Mouse (Mus musculus) ES-CJ7 (cell line): ENCODE results near the gene Atp8b4.

Experiments
- DNase-seq: peaks from one replicate; pipeline ENCODE4 v3.0.0; 2011; ENCODE audit warnings: low read depth, low spot score

Gene Atp8b4

GRCm38 (mm10) chr2:126500521-126500920 is at the start of gene Atp8b4:
Atp8b4 (minus strand) TSS chr2:126500674.
- no peak for DNase-seq

GRCm38 (mm10) chr2:126549681-126550080 is 49.2 kb upstream of the Atp8b4 start:
- no peak for DNase-seq

- DNase-seq = no peak
Observed at GRCm38 (mm10) chr2:126546392-126546791, 45.9 kb upstream of the Atp8b4 start.

- DNase-seq = no peak
Observed at GRCm38 (mm10) chr2:126545297-126545696, 44.8 kb upstream of the Atp8b4 start.

- no peak for DNase-seq
Observed at GRCm38 (mm10) chr2:126542211-126542610, 41.7 kb upstream of the Atp8b4 start.

GRCm38 (mm10) chr2:126540390-126540925 is 40.0 kb upstream of the Atp8b4 start:
- no peak for DNase-seq

GRCm38 (mm10) chr2:126537654-126538053 is 37.2 kb upstream of the Atp8b4 start:
- DNase-seq = no peak

- no peak for DNase-seq
Observed at GRCm38 (mm10) chr2:126530581-126530980, 30.1 kb upstream of the Atp8b4 start.

GRCm38 (mm10) chr2:126527461-126527860 is 27.0 kb upstream of the Atp8b4 start:
- DNase-seq = no peak

GRCm38 (mm10) chr2:126524271-126524670 is 23.8 kb upstream of the Atp8b4 start:
- no peak for DNase-seq

GRCm38 (mm10) chr2:126523101-126523745 is 22.7 kb upstream of the Atp8b4 start:
- DNase-seq = peak; percentile 66

- DNase-seq = no peak
Observed at GRCm38 (mm10) chr2:126522056-126522455, 21.6 kb upstream of the Atp8b4 start.

GRCm38 (mm10) chr2:126521471-126521870 is 21.0 kb upstream of the Atp8b4 start:
- no peak for DNase-seq

GRCm38 (mm10) chr2:126520828-126521227 is 20.4 kb upstream of the Atp8b4 start:
- DNase-seq = peak; percentile 66

GRCm38 (mm10) chr2:126519872-126520581 is 19.6 kb upstream of the Atp8b4 start:
- no peak for DNase-seq

- DNase-seq = no peak
Observed at GRCm38 (mm10) chr2:126515069-126515826, 14.8 kb upstream of the Atp8b4 start.

- DNase-seq = no peak
Observed at GRCm38 (mm10) chr2:126508228-126508627, 7.8 kb upstream of the Atp8b4 start.

- no peak for DNase-seq
Observed at GRCm38 (mm10) chr2:126507477-126507876, 7.0 kb upstream of the Atp8b4 start.

- DNase-seq = no peak
Observed at GRCm38 (mm10) chr2:126505156-126505555, 4.7 kb upstream of the Atp8b4 start.

GRCm38 (mm10) chr2:126499730-126500129 is 744 bp downstream of the Atp8b4 start:
- no peak for DNase-seq

- DNase-seq = no peak
Observed at GRCm38 (mm10) chr2:126498761-126499452, 1.6 kb downstream of the Atp8b4 start.

- DNase-seq = no peak
Observed at GRCm38 (mm10) chr2:126496838-126497237, 3.6 kb downstream of the Atp8b4 start.
